Mouse (Mus musculus): ENCODE results near the gene Clgn.

Gene Clgn

GRCm38 (mm10) chr8:83389316-83390005 lies at the start of gene Clgn:
Clgn (plus strand) TSS chr8:83389867.
- no peak for DNase-seq (ENCODE audit: low spot score in 2 of 2)

DNA sequence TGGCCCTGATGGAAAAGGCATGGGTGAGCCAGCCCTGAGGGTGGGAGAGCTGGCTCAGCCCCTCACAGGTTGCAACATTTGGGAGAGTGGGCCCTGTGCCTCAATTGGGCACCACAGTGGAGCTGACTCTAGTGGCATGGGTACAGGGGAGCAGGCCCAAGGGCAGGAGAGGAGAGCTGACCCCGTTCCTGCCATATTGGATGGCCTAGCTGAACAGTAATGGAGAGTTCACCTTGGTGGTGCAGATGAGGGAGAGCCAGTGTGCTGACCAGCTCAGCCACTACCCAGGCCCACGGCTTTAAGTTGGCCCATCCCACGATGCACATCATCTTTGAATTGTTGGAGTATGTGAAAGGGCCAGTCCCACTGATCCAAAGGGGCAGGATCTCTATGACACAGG lies 47.6 kb upstream of the Clgn start:
- no peak for DNase-seq (ENCODE audit: low spot score in 2 of 2)

GRCm38 (mm10) chr8:83342693-83343092 lies 47.0 kb upstream of the Clgn start:
- DNase-seq (ENCODE audit: low spot score in 2 of 2), result no peak

DNA sequence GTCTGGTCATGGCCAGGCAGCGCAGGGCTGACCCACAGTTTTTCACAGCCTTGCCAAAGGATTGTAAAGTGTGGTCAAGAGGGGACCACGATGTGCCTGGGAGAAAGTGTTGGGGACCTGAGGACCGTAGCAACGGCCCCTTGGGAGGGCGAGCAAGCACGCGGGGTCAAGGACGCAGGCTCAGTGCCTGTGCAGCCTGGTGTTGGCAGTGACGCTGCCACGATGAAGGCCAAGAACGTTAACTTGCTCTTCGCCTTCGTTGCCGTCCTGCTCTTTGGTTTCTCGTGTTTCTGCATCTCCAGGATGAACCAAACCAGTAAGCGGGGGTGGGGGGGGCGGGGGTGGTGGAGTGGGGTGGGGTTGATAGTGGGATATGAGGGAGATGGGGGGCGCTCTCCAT lies 41.4 kb upstream of the Clgn start, which contains the start of gene Mgat4d:
Mgat4d (plus strand) TSS at position 209 of the 400 bp plus-strand sequence.
- no peak for DNase-seq (ENCODE audit: low spot score in 2 of 2)

DNA sequence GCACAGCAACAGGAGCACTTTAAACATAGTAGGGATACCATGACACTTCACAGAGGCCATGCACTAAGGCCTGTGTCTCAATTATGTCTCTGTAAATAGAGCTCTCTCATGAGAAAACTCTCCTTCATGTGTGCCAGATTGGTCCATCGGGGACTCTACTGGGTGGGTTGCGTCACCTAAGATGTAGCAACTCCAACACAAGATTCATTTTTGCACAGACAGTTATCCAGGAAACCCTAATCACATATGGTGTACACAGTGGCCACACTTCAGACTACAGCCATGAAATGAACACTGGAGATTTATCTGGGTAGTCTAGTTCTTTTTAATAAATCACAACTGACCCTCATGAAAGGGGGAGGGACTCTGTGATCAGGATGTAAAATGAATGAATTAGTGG lies 38.4 kb upstream of the Clgn start:
- no peak for DNase-seq (ENCODE audit: low spot score in 2 of 2)

DNA sequence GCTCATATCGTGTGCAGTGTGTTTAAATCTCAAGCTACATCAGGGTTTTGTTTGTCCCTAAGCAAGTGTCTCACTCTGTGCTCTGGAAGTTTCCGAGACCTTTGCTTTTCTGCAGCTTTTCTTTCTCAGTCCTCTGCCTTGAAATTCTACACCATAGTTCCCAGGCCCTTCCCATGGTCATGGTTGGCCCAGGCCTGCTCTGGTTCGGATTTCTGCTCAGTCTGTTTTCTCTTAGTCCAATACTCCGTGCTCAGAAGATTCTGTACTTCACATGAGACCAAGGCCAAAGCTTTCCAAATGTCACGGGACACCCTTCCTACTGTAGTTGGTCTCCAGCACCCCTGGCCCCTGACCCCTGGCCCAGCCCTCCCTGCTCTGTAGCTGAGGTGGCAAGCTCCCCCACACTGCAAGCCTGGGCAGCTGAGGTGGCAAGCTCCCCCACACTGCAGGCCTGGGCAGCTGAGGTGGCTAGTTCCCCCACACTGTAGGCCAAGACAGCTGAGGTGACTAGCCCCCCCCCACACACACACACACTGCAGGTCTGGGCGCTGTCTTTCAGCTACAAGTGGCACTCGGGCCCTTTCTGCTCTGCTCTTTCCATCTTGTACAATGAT lies 26.4 kb upstream of the Clgn start:
- no peak for DNase-seq (ENCODE audit: low spot score in 2 of 2)

DNA sequence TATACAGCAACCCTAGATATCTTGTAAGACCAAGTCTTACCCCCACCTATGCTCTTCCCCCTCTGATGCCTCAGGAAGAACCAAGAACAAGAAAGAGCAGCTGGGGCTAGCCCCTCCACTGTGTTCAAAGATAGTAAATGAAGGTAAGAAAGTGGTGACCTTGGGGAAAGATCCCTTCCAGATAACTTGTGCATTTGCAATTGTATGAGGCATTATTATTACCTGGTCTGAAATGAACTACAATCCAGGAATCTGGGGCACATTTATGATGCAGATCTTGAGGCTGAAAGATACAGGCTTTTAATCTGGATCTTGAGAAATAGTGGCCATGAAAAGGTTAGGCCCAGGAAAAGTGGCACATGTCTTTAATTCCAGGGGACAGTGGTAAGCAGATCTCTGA lies 12.4 kb upstream of the Clgn start:
- DNase-seq (ENCODE audit: low spot score in 2 of 2), result no peak

DNA sequence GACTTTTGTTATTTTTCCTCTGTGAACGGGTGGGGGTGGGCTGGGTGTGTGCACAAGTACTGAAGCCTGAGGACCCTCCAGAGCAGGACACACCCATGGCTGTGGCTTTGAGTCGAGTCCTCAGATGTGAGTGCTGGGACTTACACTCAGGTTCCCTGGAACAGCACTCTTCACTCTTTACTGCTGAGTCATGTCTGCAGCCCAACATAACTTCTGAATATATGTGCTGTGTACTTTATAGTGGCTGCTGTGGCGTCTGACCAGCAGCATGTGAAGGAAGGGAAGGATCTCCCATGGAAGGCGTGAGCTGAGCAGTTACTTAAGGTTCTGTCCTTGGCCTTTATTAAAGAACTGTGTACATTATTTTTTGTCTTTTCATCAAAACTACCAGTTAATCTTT lies 9.5 kb upstream of the Clgn start:
- no peak for DNase-seq (ENCODE audit: low spot score in 2 of 2)

GRCm38 (mm10) chr8:83381016-83381415 lies 8.7 kb upstream of the Clgn start:
- DNase-seq (ENCODE audit: low spot score in 2 of 2), result no peak

- no peak for DNase-seq (ENCODE audit: low spot score in 2 of 2)
Observed at GRCm38 (mm10) chr8:83382850-83383249, 6.8 kb upstream of the Clgn start.

DNA sequence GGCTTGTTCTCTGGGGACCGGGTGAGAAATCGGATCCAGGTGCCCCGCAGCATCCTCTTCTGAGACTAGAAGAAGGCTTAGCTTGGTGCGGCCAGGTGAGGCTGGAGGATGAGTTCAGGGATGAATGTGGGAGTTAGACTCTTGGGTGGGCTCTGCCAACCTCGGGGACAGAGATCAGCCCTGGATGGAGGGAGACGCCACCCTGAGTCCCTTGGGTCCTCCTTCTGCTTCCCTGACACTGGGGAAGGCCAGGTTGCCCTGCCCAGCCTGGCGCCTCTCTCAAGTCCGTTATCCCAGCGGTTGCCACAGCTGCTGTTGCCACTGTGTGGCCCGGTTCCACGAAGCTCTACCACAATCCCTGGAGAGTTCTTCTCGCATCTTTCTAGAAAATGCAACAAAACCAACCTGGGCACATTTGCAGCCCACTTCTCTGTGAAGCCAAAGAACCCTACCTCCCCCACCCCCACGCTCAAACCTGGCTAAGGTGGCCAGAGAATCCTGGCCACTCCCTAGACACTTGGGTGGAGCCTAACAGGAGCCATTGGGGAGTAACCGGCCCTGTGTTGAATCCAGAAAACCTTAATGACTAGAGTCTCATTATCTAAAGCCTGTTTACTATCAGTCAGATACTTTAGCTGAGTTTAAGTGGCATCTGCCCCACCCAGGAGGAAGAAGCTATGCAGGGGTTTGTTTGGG lies 487 bp downstream of the Clgn start:
- no peak for DNase-seq (ENCODE audit: low spot score in 2 of 2)

GRCm38 (mm10) chr8:83392521-83392920 lies 2.9 kb downstream of the Clgn start:
- no peak for DNase-seq (ENCODE audit: low spot score in 2 of 2)

DNA sequence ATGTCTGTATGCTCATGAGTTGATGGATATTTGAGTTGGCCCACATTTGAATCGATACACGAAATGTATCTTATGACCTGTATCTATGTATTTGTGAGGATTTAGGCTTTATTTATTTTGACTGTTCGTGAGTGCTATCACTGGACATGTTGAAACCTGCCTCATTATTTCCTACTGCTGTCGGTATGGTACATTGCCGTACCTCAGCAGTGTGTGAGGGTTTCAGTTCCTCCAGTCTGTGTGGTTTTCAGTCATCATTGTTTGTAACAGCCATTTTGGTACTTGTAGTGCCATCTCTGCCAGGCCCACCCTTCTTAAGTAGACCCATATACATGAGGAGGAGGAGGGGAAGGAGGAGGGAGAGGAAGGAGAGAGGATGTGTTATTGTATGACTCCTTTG lies 4.7 kb downstream of the Clgn start:
- DNase-seq (ENCODE audit: low spot score in 2 of 2), result no peak

DNA sequence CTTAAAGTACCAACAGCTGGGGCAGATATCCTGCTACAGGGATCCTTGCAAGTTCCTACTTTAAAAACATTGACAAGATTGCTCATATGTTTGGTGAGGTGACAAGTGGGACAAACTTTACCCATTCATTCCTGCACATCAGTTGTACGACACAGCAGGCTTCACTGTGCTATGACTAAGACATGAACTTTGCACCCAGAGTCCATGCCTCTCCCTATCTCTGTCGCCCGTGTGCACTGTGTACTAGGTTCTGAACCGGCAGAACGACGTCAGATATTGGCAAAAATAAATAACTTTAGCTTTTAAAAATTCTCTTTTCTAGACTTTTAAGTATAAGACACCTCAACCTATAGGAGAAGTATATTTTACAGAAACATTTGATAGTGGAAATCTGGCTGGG lies 7.0 kb downstream of the Clgn start:
- DNase-seq (ENCODE audit: low spot score in 2 of 2), result no peak

- DNase-seq (ENCODE audit: low spot score in 2 of 2), result no peak
Observed at GRCm38 (mm10) chr8:83397726-83398125, 8.1 kb downstream of the Clgn start.

DNA sequence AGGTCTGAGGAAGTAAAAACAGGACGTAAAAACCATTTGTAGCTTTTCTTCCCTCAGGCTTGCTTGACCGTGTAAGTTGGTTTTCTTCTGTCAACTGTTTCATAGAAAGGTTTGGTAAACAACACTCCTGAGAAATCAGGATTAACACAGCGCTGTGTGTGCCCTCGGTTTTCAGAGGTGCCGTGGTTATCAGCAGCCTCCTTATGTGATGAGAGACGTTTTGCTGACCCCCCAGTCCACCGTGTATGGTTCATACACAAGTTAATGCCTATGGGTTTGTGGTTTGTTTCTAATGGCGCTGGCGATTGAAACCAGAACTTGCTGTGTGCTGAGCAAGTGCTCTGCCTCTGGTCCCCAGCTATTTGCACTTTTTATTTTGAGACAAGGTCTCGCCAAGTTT lies 15.9 kb downstream of the Clgn start:
- no peak for DNase-seq (ENCODE audit: low spot score in 2 of 2)

DNA sequence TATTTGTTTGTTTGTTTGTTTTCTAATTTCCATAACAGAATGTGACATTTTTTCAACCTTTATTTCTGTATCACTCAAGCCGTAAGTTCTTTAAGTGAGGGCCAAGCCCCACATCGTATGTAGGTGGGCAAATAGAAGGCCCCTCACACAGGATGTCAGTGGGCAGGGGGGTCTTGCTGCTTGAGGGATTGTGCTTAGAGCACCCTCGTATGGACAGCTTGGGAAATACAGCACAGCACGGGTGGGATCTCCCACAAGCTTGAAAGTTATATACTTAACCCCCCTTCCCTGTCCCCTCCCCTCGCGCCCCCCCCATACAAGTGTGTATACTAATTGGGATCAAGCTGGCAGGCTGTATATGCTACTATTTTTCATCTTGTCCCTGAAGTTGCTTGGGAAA lies 17.2 kb downstream of the Clgn start:
- no peak for DNase-seq (ENCODE audit: low spot score in 2 of 2)

DNA sequence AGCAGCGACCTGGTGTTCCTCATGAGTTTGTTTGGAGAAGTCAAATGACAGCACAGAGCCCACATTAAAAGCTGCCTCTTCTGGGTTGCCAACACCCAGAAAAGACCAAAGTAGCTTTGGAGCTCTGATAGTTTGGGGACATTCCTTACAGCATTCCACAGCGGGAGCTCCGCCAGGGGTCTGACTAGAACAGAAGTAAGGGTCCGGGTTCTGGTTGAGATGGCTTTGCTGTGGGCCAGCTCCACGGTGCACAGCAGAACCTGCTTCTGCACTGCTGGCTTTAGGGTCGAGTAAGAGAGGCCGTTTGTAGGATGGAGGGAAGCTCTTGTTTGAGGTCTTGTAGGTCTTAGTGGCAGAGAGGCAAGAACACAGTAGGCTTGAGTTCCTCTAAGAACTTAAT lies 18.8 kb downstream of the Clgn start:
- DNase-seq (ENCODE audit: low spot score in 2 of 2), result no peak

DNA sequence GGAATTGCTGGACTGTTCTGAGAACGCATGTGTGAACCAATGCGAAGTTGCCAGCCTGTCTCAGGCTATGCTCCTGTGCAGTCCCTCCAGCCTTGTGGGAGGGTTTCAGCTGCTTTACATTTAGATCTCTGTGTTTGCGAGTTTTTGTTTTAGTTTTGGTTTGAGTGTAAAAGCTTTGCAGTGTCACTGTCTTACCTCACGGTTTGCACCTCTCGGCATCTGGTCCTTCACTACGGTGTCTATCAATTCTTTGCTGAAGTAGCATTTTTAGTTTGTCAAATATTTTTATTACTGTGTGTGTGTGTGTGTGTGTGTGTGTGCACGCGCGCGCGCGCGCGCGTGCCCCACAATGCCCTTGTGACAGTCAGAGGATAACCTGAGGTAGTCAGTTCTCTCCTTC lies 27.2 kb downstream of the Clgn start:
- DNase-seq (ENCODE audit: low spot score in 2 of 2), result no peak

- no peak for DNase-seq (ENCODE audit: low spot score in 2 of 2)
Observed at GRCm38 (mm10) chr8:83417970-83418369, 28.3 kb downstream of the Clgn start.

- DNase-seq (ENCODE audit: low spot score in 2 of 2), result no peak
Observed at GRCm38 (mm10) chr8:83418805-83419516, 29.3 kb downstream of the Clgn start.

GRCm38 (mm10) chr8:83421354-83421753 lies 31.7 kb downstream of the Clgn start:
- DNase-seq (ENCODE audit: low spot score in 2 of 2), result no peak
